Mouse (Mus musculus): ENCODE measurements around the gene Ybx1.

Ybx1 gene

GRCm38 (mm10) chr4:119234348-119234747 lies 60.1 kb downstream of the Ybx1 start:
- DNase-seq (ENCODE audit: low read depth, low spot score), result no peak

DNA sequence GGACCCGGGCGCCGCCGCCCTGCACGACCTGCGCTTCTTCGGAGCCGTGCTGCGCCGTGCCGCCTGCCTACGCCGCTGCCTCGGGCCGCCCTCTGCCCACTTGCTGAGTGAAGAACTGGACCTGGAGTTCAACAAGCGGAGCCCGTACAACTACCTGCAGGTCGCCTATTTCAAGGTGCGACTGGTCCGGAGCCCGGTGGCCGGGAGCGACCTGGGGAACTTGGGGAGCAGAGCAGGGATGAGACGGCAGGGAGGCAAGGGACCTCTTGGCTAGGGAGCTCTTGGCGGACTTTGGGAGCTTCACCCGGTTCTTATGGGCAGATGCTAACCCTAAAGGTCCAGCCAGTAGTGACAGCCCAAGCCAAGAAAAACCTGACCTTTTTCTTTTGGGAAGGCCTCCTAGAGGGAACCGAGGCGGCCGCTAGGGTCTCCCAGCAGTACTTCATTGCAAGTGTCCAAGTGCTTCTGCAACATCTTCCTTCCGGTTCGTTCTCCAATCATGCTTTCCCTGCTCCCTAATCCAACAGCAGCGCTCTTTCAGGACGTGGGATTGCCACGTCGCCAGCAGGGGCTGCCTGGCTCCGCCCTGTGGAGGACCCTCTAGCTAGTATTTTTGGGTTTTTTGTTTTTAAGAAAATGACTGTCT lies 61.0 kb downstream of the Ybx1 start:
- DNase-seq (ENCODE audit: low read depth, low spot score), result peak; percentile 86

DNA sequence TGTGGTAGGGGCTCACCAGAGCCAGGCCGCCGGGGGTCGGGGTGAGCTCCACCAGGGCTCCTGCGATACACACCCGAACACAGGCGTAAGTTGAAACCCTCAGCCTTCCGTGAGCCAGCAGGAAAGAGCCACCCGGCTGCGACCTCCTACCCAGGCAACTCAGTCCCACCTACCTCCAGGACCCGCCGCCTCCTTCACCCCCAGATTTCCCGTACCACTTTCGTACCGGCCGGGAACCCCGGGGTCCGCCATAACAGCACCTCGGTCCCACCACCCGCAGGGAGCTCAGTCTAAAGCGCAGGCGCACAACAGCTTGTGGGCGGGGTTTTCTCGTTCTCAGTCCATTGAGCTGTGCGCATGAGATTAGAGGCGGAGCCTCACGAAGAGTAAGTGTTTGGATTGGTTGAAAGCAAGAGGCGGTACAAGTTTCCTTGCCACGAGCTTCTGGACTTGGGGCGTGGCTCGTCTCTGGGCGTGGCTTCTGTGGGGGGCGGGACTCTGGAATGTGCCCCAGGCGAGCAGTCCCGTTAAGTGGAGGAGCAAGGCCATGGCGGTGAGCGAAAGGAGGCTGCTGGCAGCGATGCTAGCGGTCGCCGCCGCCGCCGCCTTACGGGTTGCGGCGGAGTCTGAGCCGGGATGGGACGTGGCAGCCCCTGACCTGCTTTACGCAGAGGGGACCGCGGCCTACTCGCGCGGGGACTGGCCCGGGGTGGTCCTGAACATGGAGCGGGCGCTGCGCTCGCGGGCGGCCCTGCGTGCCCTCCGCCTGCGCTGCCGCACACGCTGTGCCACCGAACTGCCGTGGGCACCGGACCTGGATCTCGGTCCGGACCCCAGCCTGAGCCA lies 61.8 kb downstream of the Ybx1 start, which contains the start of the genes AU022252 and P3h1:
TSS of gene AU022252 (minus strand) at position 303 of the 846 bp plus-strand sequence.
TSS of gene P3h1 (plus strand) at position 506 of the 846 bp plus-strand sequence.
- DNase-seq (ENCODE audit: low read depth, low spot score), result peak; percentile 99
